Mouse (Mus musculus): Measurements from ENCODE around the gene Aspn.

- TF ChIP-seq GATA1 (IDR thresholded peaks at IDR 0.05; ENCODE audit: low read length): no peak
- no peak for TF ChIP-seq TAL1 (IDR thresholded peaks at IDR 0.05; ENCODE audit: low read length)
Measured at GRCm38 (mm10) chr13:49526235-49526634, 18.0 kb upstream of the Aspn start.
